Mouse (Mus musculus) lung, embryonic 16.5 days (tissue): ENCODE results near the gene Lima1. TPM values are rescaled to one million over a fixed set of nuclear protein-coding genes. Genes with fewer than 3 reads are reported as not detected.

Experiments
- ATAC-seq: fragments of 200-750 bp; cut with Nextera tagmentation; 2 replicates; pipeline ENCODE4 v1.8.0; 2017; ENCODE audit warnings: low read depth, mild to moderate bottlenecking, moderate library complexity
- H3K27ac ChIP-seq: fragments of 300-500 bp; sonication (generic); 2 replicates; pipeline ENCODE4 v1.5.1; 2014; ENCODE audit warnings: mild to moderate bottlenecking, control low read depth, low read length
- H3K27me3 ChIP-seq: fragments of 300-500 bp; sonication (generic); 2 replicates; pipeline ENCODE4 v1.6.1; 2014; ENCODE audit warnings: low read depth, low read length, mixed read lengths; ENCODE audit not compliant: control insufficient read depth, insufficient read depth
- H3K36me3 ChIP-seq: fragments of 300-500 bp; sonication (generic); 2 replicates; pipeline ENCODE4 v1.6.1; 2014; ENCODE audit warnings: low read length; ENCODE audit not compliant: control insufficient read depth, insufficient read depth
- H3K4me1 ChIP-seq: fragments of 300-500 bp; sonication (generic); replicated peaks from 2 replicates; pipeline ENCODE4 v1.6.1; 2014; ENCODE audit warnings: low read length, mixed read lengths; ENCODE audit not compliant: control insufficient read depth, insufficient read depth
- H3K4me2 ChIP-seq: fragments of 300-500 bp; sonication (generic); 2 replicates; pipeline ENCODE4 v1.6.1; 2014; ENCODE audit warnings: low read depth, low read length, control low read depth
- H3K4me3 ChIP-seq: fragments of 300-500 bp; sonication (generic); 2 replicates; pipeline ENCODE4 v1.5.1; 2014; ENCODE audit warnings: mild to moderate bottlenecking, low read length, control low read depth
- H3K9ac ChIP-seq: fragments of 300-500 bp; sonication (generic); 2 replicates; pipeline ENCODE4 v1.6.1; 2014; ENCODE audit warnings: low read length, control low read depth
- H3K9me3 ChIP-seq: fragments of 300-500 bp; sonication (generic); 2 replicates; pipeline ENCODE4 v1.6.1; 2016; ENCODE audit warnings: low read length; ENCODE audit not compliant: control insufficient read depth
- WGBS: fragments of 180-500 bp; shearing (Covaris S2); extraction: QIAGEN DNeasy Blood & Tissue Kit; methylation state at CpG from one replicate; pipeline ENCODE4 v1.1.7; 2014; 5-methylcytosine and 5-hydroxymethylcytosine counted together
- polyA plus RNA-seq: library from polyadenylated mRNA; unstranded; fragments of >200 nt; fragmentation: Nextera tagmentation; extraction: Ambion mirVana; gene quantifications from 2 replicates; pipeline ENCODE4 v1.2.1, GENCODE M21; 2015

The Lima1 gene
- polyA plus RNA-seq, 1 experiment from 2014 or later: 47.0 TPM

DNA sequence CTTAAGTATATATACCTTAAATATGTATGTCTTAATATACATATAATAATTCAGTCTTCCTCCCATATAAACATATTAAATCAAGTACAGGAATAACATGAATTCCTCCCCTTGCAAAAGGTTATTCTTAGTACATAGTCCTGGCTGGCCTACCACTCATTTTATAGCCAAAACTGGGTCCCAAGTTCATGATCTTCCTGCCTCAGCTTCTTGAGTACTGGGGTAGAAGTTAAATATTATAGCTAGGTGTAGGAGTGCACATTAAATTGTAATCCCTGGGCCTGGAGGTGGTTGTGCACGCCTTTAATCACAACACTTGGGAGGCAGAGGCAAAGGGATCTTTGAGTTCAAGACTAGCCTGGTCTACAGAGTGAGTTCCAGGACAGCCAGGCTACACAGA lies 106.5 kb downstream of the Lima1 start:
- Histone ChIP-seq H3K4me3 (no peak overlapping the region), H3K4me2 (no peak overlapping the region), H3K4me1 (peaks cover 4% of the 10 kb centered on the region; the same call in 1 of the 2 replicates), H3K9me3 (no peaks in the 10 kb centered on the region), H3K9ac (no peak overlapping the region), H3K27me3 (no peaks in the 10 kb centered on the region), H3K36me3 (no peaks in the 10 kb centered on the region), H3K27ac (no peak overlapping the region)
- no peak for ATAC-seq
- WGBS: 95% methylated on average over 1 of the region's 1 CpGs

DNA sequence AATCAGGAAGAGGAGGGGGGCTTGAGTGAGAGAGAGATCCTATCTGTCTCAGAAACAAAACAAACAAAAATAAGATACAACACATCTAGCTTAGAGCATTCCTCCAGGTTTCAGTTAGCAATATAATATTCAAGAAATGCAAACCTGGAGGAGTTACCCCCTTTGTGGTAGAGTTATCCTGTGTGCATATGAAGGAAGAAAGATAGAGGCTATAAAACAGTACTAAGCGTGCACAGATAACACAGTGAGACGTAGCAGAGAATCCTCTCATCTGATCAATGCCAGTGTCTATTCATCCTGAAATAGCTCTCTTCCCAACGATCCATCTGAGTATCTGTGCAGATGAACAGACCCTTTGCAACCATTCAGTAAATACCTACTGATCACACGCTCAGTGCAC lies 107.8 kb downstream of the Lima1 start:
- no peaks in the 10 kb centered on the region for H3K36me3 ChIP-seq
- H3K27me3 ChIP-seq: no peaks in the 10 kb centered on the region
- no peaks in the 10 kb centered on the region for H3K9me3 ChIP-seq
- ATAC-seq: no peak
- 94% methylated on average over 4 of the region's 4 CpGs for WGBS
- H3K27ac ChIP-seq: no peak overlapping the region
- no peak overlapping the region for H3K9ac ChIP-seq
- no peak overlapping the region for H3K4me2 ChIP-seq
- no peak overlapping the region for H3K4me3 ChIP-seq
- H3K4me1 ChIP-seq: peaks cover 4% of the 10 kb centered on the region; the same call in 1 of the 2 replicates

DNA sequence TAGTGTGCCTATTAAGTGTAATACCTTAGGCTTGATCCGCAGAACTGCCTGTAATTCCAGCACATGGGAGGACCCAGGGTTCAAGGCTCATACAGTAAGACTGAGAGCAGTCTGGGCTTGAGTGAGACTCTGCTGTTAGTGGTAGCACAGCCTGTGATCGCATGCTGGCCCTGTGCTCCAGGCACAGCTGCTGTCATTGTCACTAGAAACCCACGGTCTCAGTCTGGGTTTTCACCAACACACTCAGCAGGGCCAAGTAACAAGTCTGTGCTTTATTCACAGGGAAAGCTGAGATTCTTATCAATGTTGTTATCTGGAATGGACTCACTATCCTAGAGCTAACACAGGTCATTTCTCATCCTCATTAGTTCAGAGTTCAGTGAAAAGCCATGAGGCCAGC lies 121.1 kb downstream of the Lima1 start:
- 50% methylated on average over 3 of the region's 3 CpGs for WGBS
- no peak for ATAC-seq
- Histone ChIP-seq H3K27me3 (no peaks in the 10 kb centered on the region), H3K4me3 (no peak overlapping the region), H3K4me1 (no peaks in the 10 kb centered on the region), H3K27ac (no peak overlapping the region), H3K36me3 (0 out of 2 replicates have a peak, but pooled peaks cover 2% of the 10 kb centered on the region), H3K4me2 (no peak overlapping the region), H3K9me3 (no peaks in the 10 kb centered on the region), H3K9ac (no peak overlapping the region)

- H3K4me1 ChIP-seq: no peaks in the 10 kb centered on the region
- no peak overlapping the region for H3K4me2 ChIP-seq
- H3K27me3 ChIP-seq: no peaks in the 10 kb centered on the region
- H3K9me3 ChIP-seq: no peaks in the 10 kb centered on the region
- no peak for ATAC-seq
- WGBS: 98% methylated on average over 4 of the region's 4 CpGs
- peaks cover 27% of the 10 kb centered on the region for H3K36me3 ChIP-seq
- no peak overlapping the region for H3K4me3 ChIP-seq
- H3K27ac ChIP-seq: no peak overlapping the region
- no peak overlapping the region for H3K9ac ChIP-seq
These were observed 135.0 kb downstream of the Lima1 start for GRCm38 (mm10) chr15:99740229-99740628.

- ATAC-seq: no peak
- Histone ChIP-seq H3K27me3 (no peaks in the 10 kb centered on the region), H3K27ac (no peak overlapping the region), H3K4me2 (no peak overlapping the region), H3K9me3 (no peaks in the 10 kb centered on the region), H3K4me3 (no peak overlapping the region), H3K9ac (no peak overlapping the region), H3K4me1 (no peaks in the 10 kb centered on the region), H3K36me3 (peaks cover 30% of the 10 kb centered on the region)
- 87% methylated on average over 11 of the region's 11 CpGs for WGBS
These were observed 138.6 kb downstream of the Lima1 start for GRCm38 (mm10) chr15:99736675-99737074.

GRCm38 (mm10) chr15:99735631-99736030 lies 139.6 kb downstream of the Lima1 start:
- Histone ChIP-seq H3K27me3 (no peaks in the 10 kb centered on the region), H3K4me1 (no peaks in the 10 kb centered on the region), H3K9ac (no peak overlapping the region), H3K9me3 (no peaks in the 10 kb centered on the region), H3K4me2 (no peak overlapping the region), H3K27ac (no peak overlapping the region), H3K36me3 (peaks cover 27% of the 10 kb centered on the region), H3K4me3 (no peak overlapping the region)
- WGBS: 79% methylated on average over 2 of the region's 2 CpGs
- ATAC-seq: no peak

DNA sequence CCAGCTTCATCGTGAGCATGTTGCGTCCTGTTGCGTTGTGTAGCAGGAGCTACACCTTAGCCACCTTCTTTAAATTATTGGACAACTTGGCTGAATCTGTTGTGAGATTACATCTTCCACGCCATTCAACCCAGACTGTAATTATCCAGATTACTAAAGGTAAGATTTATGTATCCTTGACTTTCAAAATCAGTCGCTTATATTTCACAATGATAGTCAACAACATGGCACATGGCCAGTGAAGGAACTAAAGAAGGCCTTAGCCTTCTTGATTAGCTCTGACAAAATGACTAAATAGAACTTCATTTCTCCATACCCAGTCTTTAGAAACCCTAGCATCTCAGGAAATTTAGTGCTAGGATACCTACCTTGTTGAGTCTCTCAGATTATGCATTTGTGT lies 142.1 kb downstream of the Lima1 start:
- Histone ChIP-seq H3K9me3 (peaks cover 6% of the 10 kb centered on the region), H3K4me1 (no peaks in the 10 kb centered on the region), H3K4me3 (no peak overlapping the region), H3K27ac (no peak overlapping the region), H3K4me2 (no peak overlapping the region), H3K27me3 (no peaks in the 10 kb centered on the region), H3K36me3 (peaks cover 32% of the 10 kb centered on the region), H3K9ac (no peak overlapping the region)
- no peak for ATAC-seq
- WGBS: 96% methylated on average over 5 of the region's 5 CpGs

- H3K27ac ChIP-seq: no peak overlapping the region
- H3K27me3 ChIP-seq: no peaks in the 10 kb centered on the region
- peaks cover 29% of the 10 kb centered on the region for H3K36me3 ChIP-seq
- WGBS: 91% methylated on average over 3 of the region's 3 CpGs
- H3K4me3 ChIP-seq: no peak overlapping the region
- H3K4me1 ChIP-seq: peaks cover under 1% of the 10 kb centered on the region
- ATAC-seq: no peak
- H3K4me2 ChIP-seq: no peak overlapping the region
- peaks cover 6% of the 10 kb centered on the region for H3K9me3 ChIP-seq
- H3K9ac ChIP-seq: no peak overlapping the region
These were observed 143.6 kb downstream of the Lima1 start for GRCm38 (mm10) chr15:99731678-99732077.

DNA sequence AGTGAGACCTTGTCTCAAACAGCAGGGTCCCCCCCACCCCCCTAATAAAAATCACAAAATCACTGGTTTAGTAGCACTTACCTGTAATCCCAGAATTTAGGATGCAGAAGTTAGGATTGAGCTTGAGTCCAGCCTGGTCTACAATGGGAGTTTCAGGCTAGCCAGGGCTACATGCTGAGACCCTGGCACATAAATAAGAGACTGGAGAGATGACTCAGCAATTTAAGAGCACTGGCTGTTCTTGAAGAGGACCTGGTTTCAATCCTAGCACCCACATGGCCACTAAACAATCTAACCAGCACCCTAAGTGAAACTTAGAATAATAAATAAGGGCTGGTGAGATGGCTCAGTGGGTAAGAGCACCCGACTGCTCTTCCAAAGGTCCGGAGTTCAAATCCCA lies 144.1 kb downstream of the Lima1 start:
- no peak for ATAC-seq
- H3K4me3 ChIP-seq: no peak overlapping the region
- H3K27me3 ChIP-seq: no peaks in the 10 kb centered on the region
- H3K4me1 ChIP-seq: peaks cover 4% of the 10 kb centered on the region
- peaks cover 6% of the 10 kb centered on the region for H3K9me3 ChIP-seq
- 88% methylated on average over 2 of the region's 2 CpGs for WGBS
- no peak overlapping the region for H3K9ac ChIP-seq
- peaks cover 28% of the 10 kb centered on the region for H3K36me3 ChIP-seq
- no peak overlapping the region for H3K27ac ChIP-seq
- H3K4me2 ChIP-seq: no peak overlapping the region
